Mouse (Mus musculus): ENCODE measurements at regions not wholly inside any gene's neighbourhood (a gene's known extent, or its start where the extent isn't known, plus 50 kb on each side); places are given as distances from the start of the nearest gene placed in this dataset.

DNA sequence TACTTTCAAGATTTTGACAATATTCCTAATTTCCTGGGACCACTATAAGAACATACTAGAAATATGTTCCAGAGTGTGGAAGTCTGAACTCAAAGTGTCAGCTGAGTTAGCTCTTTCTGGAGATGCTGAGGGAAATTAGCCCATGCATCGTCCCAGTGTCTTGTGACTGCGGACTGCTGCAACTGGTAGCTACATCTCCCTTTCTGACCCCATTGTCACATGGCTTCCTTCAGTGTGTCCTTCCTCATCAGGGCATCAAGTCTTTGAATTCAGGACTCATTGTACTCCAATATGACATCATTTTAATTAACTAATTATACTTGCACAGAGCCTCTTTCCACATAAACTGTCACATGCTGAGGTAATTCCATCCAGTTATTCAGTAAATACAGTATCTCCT is 71.4 kb upstream of the Abca1 start:
- H3K4me2 ChIP-seq (replicated peaks; ENCODE audit: low read depth, low read length, severe bottlenecking) = no peak overlapping the region
- no peaks in the 10 kb centered on the region; the same call in 1 of the 2 replicates for H3K4me1 ChIP-seq (ENCODE audit: control insufficient read depth, insufficient read depth, low read length)
- DNase-seq (ENCODE audit: low spot score) (no peak), ATAC-seq (ENCODE audit: low FRiP score, low read depth) (no peak)
- no peak overlapping the region for H3K4me3 ChIP-seq (replicated peaks; ENCODE audit: low read length)
- no peaks in the 10 kb centered on the region for H3K36me3 ChIP-seq (ENCODE audit: control insufficient read depth, insufficient read depth, low read length)
- H3K9me3 ChIP-seq (ENCODE audit: control insufficient read depth, low read length) = no peaks in the 10 kb centered on the region
- no peaks in the 10 kb centered on the region for H3K27me3 ChIP-seq (ENCODE audit: control insufficient read depth, insufficient read depth, low read length)
- 91% methylated on average over 2 of the region's 2 CpGs for WGBS
- H3K9ac ChIP-seq (ENCODE audit: low read depth, low read length, severe bottlenecking) = no peak overlapping the region
- H3K27ac ChIP-seq (replicated peaks; ENCODE audit: low read depth, low read length) = no peak overlapping the region
- TF ChIP-seq POLR2A (IDR thresholded peaks at IDR 0.05; ENCODE audit: borderline replicate concordance, extremely low read depth, insufficient read depth, insufficient read length) = no peak

DNA sequence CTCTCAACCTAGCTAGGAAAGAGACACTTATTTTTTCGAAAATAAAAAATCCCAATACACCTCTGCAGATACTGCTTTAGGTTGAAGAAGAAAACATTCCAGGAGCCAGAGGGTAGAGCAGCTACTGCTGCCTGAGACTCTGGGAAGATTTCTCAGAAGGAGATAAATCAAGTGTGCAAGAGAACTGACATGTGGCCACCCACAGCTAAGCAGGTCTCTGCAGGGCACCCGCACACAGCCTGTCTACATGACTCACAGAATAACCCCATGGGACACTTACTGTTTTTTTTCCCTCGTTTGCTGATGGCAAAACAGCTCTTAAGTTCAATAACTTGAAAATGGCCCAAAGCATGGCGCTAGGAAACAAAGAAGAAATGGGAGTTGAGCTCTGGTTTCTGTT is 68.7 kb upstream of the Abca1 start:
- Histone ChIP-seq H3K27me3 (ENCODE audit: control insufficient read depth, insufficient read depth, low read length) (no peaks in the 10 kb centered on the region), H3K27ac (replicated peaks; ENCODE audit: low read depth, low read length) (no peak overlapping the region), H3K4me1 (ENCODE audit: control insufficient read depth, insufficient read depth, low read length) (no peaks in the 10 kb centered on the region; the same call in 1 of the 2 replicates), H3K4me3 (replicated peaks; ENCODE audit: low read length) (no peak overlapping the region), H3K9ac (ENCODE audit: low read depth, low read length, severe bottlenecking) (no peak overlapping the region), H3K36me3 (ENCODE audit: control insufficient read depth, insufficient read depth, low read length) (no peaks in the 10 kb centered on the region), H3K4me2 (replicated peaks; ENCODE audit: low read depth, low read length, severe bottlenecking) (no peak overlapping the region), H3K9me3 (ENCODE audit: control insufficient read depth, low read length) (no peaks in the 10 kb centered on the region)
- ATAC-seq (ENCODE audit: low FRiP score, low read depth) = no peak
- WGBS = 30% methylated on average over 4 of the region's 4 CpGs
- no peak for TF ChIP-seq POLR2A (IDR thresholded peaks at IDR 0.05; ENCODE audit: borderline replicate concordance, extremely low read depth, insufficient read depth, insufficient read length)
- DNase-seq (ENCODE audit: low spot score) = no peak

DNA sequence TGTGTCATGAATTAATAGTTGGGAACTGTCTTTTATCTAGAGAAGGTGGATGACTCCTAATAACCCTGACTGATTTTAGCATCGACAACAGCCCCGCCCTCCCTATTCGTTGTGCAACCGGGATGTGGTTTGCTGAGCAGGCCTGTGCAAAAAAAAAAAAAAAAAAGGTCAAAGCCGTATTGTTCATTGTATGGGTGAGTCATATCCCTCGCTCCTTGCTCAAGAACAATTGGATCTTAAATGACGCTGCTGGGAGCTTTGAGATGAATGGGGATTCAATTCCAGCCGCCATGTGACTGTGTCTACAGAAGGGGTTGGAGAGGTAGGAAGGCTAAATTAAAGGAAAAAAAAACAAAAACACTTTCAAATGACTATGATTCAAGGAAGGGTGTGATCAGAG is 68.1 kb upstream of the Abca1 start:
- no peak for ATAC-seq (ENCODE audit: low FRiP score, low read depth)
- DNase-seq (ENCODE audit: low spot score) = peak; percentile 7
- TF ChIP-seq POLR2A (IDR thresholded peaks at IDR 0.05; ENCODE audit: borderline replicate concordance, extremely low read depth, insufficient read depth, insufficient read length) = no peak
- H3K4me2 ChIP-seq (replicated peaks; ENCODE audit: low read depth, low read length, severe bottlenecking) = no peak overlapping the region
- no peaks in the 10 kb centered on the region for H3K36me3 ChIP-seq (ENCODE audit: control insufficient read depth, insufficient read depth, low read length)
- no peak overlapping the region for H3K9ac ChIP-seq (ENCODE audit: low read depth, low read length, severe bottlenecking)
- H3K27me3 ChIP-seq (ENCODE audit: control insufficient read depth, insufficient read depth, low read length) = no peaks in the 10 kb centered on the region
- H3K4me1 ChIP-seq (ENCODE audit: control insufficient read depth, insufficient read depth, low read length) = no peaks in the 10 kb centered on the region; the same call in 1 of the 2 replicates
- no peak overlapping the region for H3K4me3 ChIP-seq (replicated peaks; ENCODE audit: low read length)
- H3K27ac ChIP-seq (replicated peaks; ENCODE audit: low read depth, low read length) = no peak overlapping the region
- no peaks in the 10 kb centered on the region for H3K9me3 ChIP-seq (ENCODE audit: control insufficient read depth, low read length)
- 75% methylated on average over 8 of the region's 8 CpGs for WGBS

DNA sequence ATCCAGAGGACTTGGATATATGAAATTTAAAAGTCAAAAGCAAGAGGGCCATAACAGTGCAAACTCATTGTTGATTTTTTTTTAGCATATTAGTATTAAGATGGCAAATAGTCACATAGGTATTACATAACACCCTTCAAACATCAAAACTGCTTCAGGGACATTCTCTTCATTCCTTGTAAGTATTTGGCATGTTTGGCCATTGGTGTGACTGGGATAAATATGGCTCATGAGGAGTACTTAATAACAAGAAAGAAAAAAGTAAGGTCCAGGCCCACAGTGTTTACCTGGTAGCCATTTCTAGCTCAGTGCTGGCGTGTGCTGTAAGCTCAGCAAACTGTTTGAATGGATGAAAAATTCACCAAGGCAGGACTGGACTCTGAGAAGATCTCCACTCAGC is 67.4 kb upstream of the Abca1 start:
- no peak overlapping the region for H3K4me2 ChIP-seq (replicated peaks; ENCODE audit: low read depth, low read length, severe bottlenecking)
- no peak overlapping the region for H3K9ac ChIP-seq (ENCODE audit: low read depth, low read length, severe bottlenecking)
- no peaks in the 10 kb centered on the region; the same call in 1 of the 2 replicates for H3K4me1 ChIP-seq (ENCODE audit: control insufficient read depth, insufficient read depth, low read length)
- ATAC-seq (ENCODE audit: low FRiP score, low read depth) = no peak
- 78% methylated on average over 1 of the region's 1 CpGs for WGBS
- no peak overlapping the region for H3K4me3 ChIP-seq (replicated peaks; ENCODE audit: low read length)
- DNase-seq (ENCODE audit: low spot score) = no peak
- no peaks in the 10 kb centered on the region for H3K36me3 ChIP-seq (ENCODE audit: control insufficient read depth, insufficient read depth, low read length)
- no peak overlapping the region for H3K27ac ChIP-seq (replicated peaks; ENCODE audit: low read depth, low read length)
- no peak for TF ChIP-seq POLR2A (IDR thresholded peaks at IDR 0.05; ENCODE audit: borderline replicate concordance, extremely low read depth, insufficient read depth, insufficient read length)
- H3K9me3 ChIP-seq (ENCODE audit: control insufficient read depth, low read length) = no peaks in the 10 kb centered on the region
- no peaks in the 10 kb centered on the region for H3K27me3 ChIP-seq (ENCODE audit: control insufficient read depth, insufficient read depth, low read length)

DNA sequence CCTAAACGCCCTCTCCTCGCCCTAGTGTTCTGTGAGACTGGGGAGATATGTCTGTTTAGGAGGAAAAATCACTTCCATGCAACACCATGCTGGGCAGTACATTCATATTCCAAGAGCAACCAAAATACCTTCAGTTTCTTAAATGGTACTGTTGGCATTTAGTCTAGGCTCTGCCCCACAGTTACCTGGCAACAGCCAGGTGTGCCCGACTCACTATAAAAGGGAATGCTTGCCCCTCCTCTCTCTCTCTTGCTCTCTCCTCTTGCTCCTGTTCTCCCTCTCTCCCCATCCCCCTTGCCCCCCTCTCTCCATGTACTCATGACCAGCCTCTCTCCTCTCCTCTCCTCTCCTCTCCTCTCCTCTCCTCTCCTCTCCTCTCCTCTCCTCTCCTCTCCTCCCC is 66.7 kb upstream of the Abca1 start:
- DNase-seq (ENCODE audit: low spot score) (no peak), ATAC-seq (ENCODE audit: low FRiP score, low read depth) (no peak)
- TF ChIP-seq POLR2A (IDR thresholded peaks at IDR 0.05; ENCODE audit: borderline replicate concordance, extremely low read depth, insufficient read depth, insufficient read length) = no peak
- WGBS = 76% methylated on average over 3 of the region's 3 CpGs
- no peaks in the 10 kb centered on the region for H3K9me3 ChIP-seq (ENCODE audit: control insufficient read depth, low read length)
- no peak overlapping the region for H3K4me3 ChIP-seq (replicated peaks; ENCODE audit: low read length)
- H3K27me3 ChIP-seq (ENCODE audit: control insufficient read depth, insufficient read depth, low read length) = no peaks in the 10 kb centered on the region
- no peaks in the 10 kb centered on the region for H3K36me3 ChIP-seq (ENCODE audit: control insufficient read depth, insufficient read depth, low read length)
- no peak overlapping the region for H3K4me2 ChIP-seq (replicated peaks; ENCODE audit: low read depth, low read length, severe bottlenecking)
- H3K9ac ChIP-seq (ENCODE audit: low read depth, low read length, severe bottlenecking) = no peak overlapping the region
- H3K27ac ChIP-seq (replicated peaks; ENCODE audit: low read depth, low read length) = no peak overlapping the region
- no peaks in the 10 kb centered on the region; the same call in 1 of the 2 replicates for H3K4me1 ChIP-seq (ENCODE audit: control insufficient read depth, insufficient read depth, low read length)

DNA sequence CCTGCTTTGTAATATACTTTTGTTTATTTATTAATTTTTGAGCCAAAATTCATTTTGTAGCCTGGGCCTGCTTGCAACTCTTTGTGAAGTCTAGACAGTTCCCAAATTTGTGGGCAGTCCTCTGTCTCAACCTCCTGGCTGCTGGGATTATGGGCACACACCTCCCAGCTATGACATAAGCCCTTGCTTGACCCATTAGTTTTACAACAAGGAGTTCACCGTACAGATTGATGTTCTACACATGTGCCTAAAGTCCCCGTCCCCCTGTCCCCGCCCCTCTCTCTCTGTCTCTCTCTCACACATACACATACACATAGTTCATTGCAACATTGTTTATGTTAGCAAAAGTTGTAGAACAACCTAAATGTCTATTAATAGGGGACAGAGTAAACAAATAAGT is 63.7 kb upstream of the Abca1 start:
- Histone ChIP-seq H3K9ac (ENCODE audit: low read depth, low read length, severe bottlenecking) (no peak overlapping the region), H3K27me3 (ENCODE audit: control insufficient read depth, insufficient read depth, low read length) (no peaks in the 10 kb centered on the region), H3K27ac (replicated peaks; ENCODE audit: low read depth, low read length) (no peak overlapping the region), H3K4me3 (replicated peaks; ENCODE audit: low read length) (no peak overlapping the region), H3K4me2 (replicated peaks; ENCODE audit: low read depth, low read length, severe bottlenecking) (no peak overlapping the region), H3K36me3 (ENCODE audit: control insufficient read depth, insufficient read depth, low read length) (no peaks in the 10 kb centered on the region), H3K9me3 (ENCODE audit: control insufficient read depth, low read length) (no peaks in the 10 kb centered on the region), H3K4me1 (ENCODE audit: control insufficient read depth, insufficient read depth, low read length) (peaks cover 12% of the 10 kb centered on the region)
- 68% methylated on average over 3 of the region's 3 CpGs for WGBS
- no peak for TF ChIP-seq POLR2A (IDR thresholded peaks at IDR 0.05; ENCODE audit: borderline replicate concordance, extremely low read depth, insufficient read depth, insufficient read length)
- ATAC-seq (ENCODE audit: low FRiP score, low read depth) = no peak
- DNase-seq (ENCODE audit: low spot score) = no peak
